Mouse (Mus musculus) thymus, adult 2 months (tissue): ENCODE results near the gene Gga2.

ENCODE experiments used
- CTCF ChIP-seq: fragments of 200-500 bp; IDR thresholded peaks from 2 replicates; pipeline ENCODE4 v1.5.1; 2012; ENCODE audit warnings: mild to moderate bottlenecking, control low read depth, low read length, moderate library complexity, borderline replicate concordance; ENCODE audit not compliant: control insufficient read depth, poor library complexity, insufficient read depth; ENCODE audit errors: extremely low read depth
- POLR2A ChIP-seq: fragments of 200-500 bp; IDR thresholded peaks from 2 replicates; pipeline ENCODE4 v1.6.1; 2012; ENCODE audit warnings: mild to moderate bottlenecking, low read length, control low read depth, moderate library complexity; ENCODE audit not compliant: control insufficient read depth, poor library complexity, insufficient read depth; ENCODE audit errors: extremely low read depth

DNA sequence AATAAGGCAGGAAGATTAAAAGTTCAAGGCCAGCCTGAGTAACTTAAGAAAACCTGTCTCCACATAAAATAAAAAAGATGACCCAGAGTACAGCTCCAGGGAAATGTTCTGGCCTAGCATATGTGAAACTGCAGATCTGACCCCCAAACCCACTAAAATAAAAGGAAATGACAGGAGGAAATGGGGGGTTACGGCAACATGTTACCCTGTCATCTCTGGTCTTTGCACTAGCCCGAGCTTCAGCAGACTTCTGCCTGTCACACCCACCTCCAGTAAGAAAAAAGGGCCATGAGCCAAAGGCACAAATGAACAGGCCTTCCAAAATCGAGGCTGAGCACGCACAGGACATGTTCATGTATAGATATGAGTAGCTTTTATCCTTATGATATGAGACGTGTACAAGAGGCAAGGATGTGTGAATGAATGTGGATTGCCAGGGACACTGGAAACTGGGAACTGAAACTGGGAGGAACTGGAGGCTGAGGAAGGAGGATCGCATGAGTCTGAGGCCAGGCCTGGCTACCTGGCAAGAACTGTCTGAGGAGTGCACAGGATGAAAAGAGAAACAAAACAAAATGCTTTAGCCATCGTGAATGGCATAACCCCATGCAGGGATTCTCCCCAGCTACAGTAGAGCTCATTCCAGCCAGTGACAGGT lies 59.0 kb downstream of the Gga2 start:
- no peak for TF ChIP-seq CTCF
- TF ChIP-seq POLR2A = no peak
